Mouse (Mus musculus) forebrain, embryonic 16.5 days (tissue): ENCODE measurements around the gene Enkur. TPM values are rescaled to one million over a fixed set of nuclear protein-coding genes. Genes with fewer than 3 reads are reported as not detected.
A peak's percentile ranks its signal among the peaks of the same experiment; 100 is the strongest.
"Not testable (repeated sequence)": the region's sequence is repeated elsewhere in the genome, so short reads cannot be mapped to it uniquely, and the experiment has no call there.

ENCODE experiments used
- ATAC-seq: fragments of 200-750 bp; cut with Nextera tagmentation; 2 replicates; pipeline ENCODE4 v1.8.0; 2017; ENCODE audit warnings: mild to moderate bottlenecking, moderate library complexity
- H3K27ac ChIP-seq: fragments of 300-500 bp; sonication (generic); 2 replicates; pipeline ENCODE4 v1.5.1; 2014; ENCODE audit warnings: low read length, control low read depth
- H3K27me3 ChIP-seq: fragments of 300-500 bp; sonication (generic); replicated peaks from 2 replicates; pipeline ENCODE4 v1.6.1; 2014; ENCODE audit warnings: low read length; ENCODE audit not compliant: control insufficient read depth, insufficient read depth
- H3K36me3 ChIP-seq: fragments of 300-500 bp; sonication (generic); 2 replicates; pipeline ENCODE4 v1.6.1; 2014; ENCODE audit not compliant: control insufficient read depth, insufficient read depth
- H3K4me1 ChIP-seq: fragments of 300-500 bp; sonication (generic); replicated peaks from 2 replicates; pipeline ENCODE4 v1.6.1; 2014; ENCODE audit warnings: low read length; ENCODE audit not compliant: control insufficient read depth, insufficient read depth
- H3K4me2 ChIP-seq: fragments of 300-500 bp; sonication (generic); 2 replicates; pipeline ENCODE4 v1.6.1; 2014; ENCODE audit warnings: mild to moderate bottlenecking, low read length, control low read depth
- H3K4me3 ChIP-seq: fragments of 300-500 bp; sonication (generic); replicated peaks from 2 replicates; pipeline ENCODE4 v1.5.1; 2014; ENCODE audit warnings: mild to moderate bottlenecking, low read length, control low read depth
- H3K9ac ChIP-seq: fragments of 300-500 bp; sonication (generic); replicated peaks from 2 replicates; pipeline ENCODE4 v1.6.1; 2014; ENCODE audit warnings: low read depth, low read length, control low read depth
- H3K9me3 ChIP-seq: fragments of 300-500 bp; sonication (generic); 2 replicates; pipeline ENCODE4 v1.6.1; 2016; ENCODE audit warnings: low read length; ENCODE audit not compliant: control insufficient read depth
- WGBS: fragments of 180-500 bp; shearing (Covaris S2); extraction: QIAGEN DNeasy Blood & Tissue Kit; methylation state at CpG from one replicate; pipeline ENCODE4 v1.1.7; 2014; 5-methylcytosine and 5-hydroxymethylcytosine counted together
- polyA plus RNA-seq: library from polyadenylated mRNA; unstranded; fragments of >200 nt; fragmentation: Nextera tagmentation; extraction: Ambion mirVana; gene quantifications from 2 replicates; pipeline ENCODE4 v1.2.1, GENCODE M21; 2015

Enkur gene
- polyA plus RNA-seq, result 2.7 and 3.4 TPM in 2 replicates

DNA sequence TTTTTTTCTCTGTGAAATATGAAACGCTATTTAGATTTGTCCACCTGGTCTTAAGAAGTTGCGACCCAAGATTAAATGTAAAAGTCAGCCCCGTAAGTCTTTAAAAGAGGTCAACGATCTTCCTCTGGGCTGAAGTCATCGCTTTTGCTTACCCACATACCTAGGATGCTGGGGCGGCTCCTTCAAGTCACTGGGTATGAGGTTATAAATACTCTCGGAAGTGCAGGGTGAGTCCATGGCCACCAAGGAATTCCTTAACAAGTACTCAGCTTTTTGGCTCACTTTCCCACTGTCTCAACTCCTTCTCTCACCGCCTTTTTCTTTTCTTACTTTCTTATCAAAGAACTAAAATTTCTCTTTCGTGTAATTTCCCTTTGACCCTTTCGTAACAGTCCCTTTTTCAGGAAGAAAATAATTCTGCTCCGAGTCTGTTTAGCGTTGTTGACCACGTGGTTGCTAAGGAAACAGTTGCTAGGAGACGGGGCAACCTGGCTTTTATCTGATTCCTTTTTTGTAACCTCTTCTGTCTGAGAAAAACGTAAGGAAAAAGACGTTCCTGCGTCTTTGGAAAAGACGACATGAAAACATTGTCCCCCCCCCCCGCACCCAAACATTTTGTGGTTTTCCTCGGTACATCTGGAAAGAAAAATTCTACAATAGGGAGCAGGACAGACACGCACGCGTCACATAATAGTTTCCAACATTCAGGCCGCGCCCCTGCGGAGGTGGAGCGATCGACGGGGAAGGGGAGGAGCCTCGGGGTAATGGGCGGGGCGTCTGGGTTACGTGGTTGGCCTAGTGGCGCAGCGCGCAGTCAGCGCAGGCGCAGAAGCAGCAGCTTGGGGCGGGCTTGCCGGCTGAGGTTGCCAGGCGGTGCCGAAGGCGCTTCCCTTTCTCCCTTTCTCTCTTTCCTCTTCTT, at the start of gene Enkur, which contains the start of gene Thnsl1:
Gene Enkur, minus strand, starts transcription at position 454 of the 919 bp plus-strand sequence.
Gene Thnsl1, plus strand, starts transcription at position 813 of the 919 bp plus-strand sequence.
- 4% methylated on average over 43 of the region's 43 CpGs for WGBS
- ATAC-seq, result peak; percentile 98
- no peaks in the 10 kb centered on the region for H3K27me3 ChIP-seq

DNA sequence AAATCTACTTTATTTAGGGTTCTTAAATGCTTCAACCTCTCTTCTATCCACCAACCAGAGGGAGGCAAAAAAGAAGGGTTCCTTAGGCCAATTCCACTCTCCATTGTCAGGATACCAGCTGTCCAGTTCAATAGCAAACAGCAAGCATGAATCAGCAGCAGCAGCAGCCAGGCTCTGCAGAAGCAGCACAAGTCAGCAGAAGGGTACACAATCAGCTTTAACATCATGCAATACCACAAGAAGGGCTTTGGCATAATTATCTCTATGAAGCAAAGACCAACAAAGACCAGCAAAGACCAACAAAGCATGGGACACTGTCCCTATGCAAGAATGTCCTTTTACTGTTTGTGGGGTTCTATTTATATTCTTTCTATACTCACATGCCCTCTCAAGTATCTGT, 49.1 kb upstream of the Enkur start:
- no peak overlapping the region for H3K9ac ChIP-seq
- H3K36me3 ChIP-seq, result no peaks in the 10 kb centered on the region
- H3K4me1 ChIP-seq, result no peaks in the 10 kb centered on the region
- ATAC-seq, result no peak
- H3K27me3 ChIP-seq, result no peaks in the 10 kb centered on the region
- H3K4me3 ChIP-seq, result no peak overlapping the region
- no peaks in the 10 kb centered on the region for H3K9me3 ChIP-seq
- H3K4me2 ChIP-seq, result no peak overlapping the region
- H3K27ac ChIP-seq, result no peak overlapping the region

More for the DNA sequence above, at the start of gene Enkur, which contains the start of gene Thnsl1:
- no peaks in the 10 kb centered on the region for H3K9me3 ChIP-seq
- H3K9ac ChIP-seq, result peak within 1 kb of the TSS; percentile 68
- H3K4me1 ChIP-seq, result peaks cover 10% of the 10 kb centered on the region
- H3K4me2 ChIP-seq, result peak within 1 kb of the TSS; percentile 70
- peak within 1 kb of the TSS; percentile 88 for H3K27ac ChIP-seq
- H3K4me3 ChIP-seq, result peak within 1 kb of the TSS; percentile 68
- H3K36me3 ChIP-seq, result no peaks in the 10 kb centered on the region

DNA sequence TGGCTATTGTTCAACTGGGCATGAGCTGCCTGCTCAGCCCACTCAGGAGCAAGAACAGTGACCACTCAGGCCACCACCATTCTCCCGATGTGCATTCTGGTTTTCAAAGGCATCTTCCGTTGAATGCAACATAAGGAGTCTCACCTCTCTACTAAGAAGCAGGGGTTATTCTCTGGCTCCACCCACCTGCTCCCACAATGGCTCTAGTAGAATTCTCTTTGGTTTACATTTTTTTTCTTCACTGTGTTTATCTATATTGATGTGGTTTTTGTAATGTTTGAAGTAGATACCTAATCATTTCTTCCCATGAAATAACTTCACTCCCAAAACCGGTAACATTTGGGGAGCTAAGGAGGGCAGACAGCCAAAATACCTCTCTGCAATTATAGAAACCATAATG, 48.5 kb upstream of the Enkur start:
- H3K9ac ChIP-seq, result no peak overlapping the region
- H3K4me1 ChIP-seq, result no peaks in the 10 kb centered on the region
- no peak overlapping the region for H3K27ac ChIP-seq
- no peaks in the 10 kb centered on the region for H3K9me3 ChIP-seq
- H3K27me3 ChIP-seq, result no peaks in the 10 kb centered on the region
- no peak overlapping the region for H3K4me3 ChIP-seq
- H3K36me3 ChIP-seq, result no peaks in the 10 kb centered on the region
- H3K4me2 ChIP-seq, result no peak overlapping the region
- 69% methylated on average over 3 of the region's 3 CpGs for WGBS
- no peak for ATAC-seq

DNA sequence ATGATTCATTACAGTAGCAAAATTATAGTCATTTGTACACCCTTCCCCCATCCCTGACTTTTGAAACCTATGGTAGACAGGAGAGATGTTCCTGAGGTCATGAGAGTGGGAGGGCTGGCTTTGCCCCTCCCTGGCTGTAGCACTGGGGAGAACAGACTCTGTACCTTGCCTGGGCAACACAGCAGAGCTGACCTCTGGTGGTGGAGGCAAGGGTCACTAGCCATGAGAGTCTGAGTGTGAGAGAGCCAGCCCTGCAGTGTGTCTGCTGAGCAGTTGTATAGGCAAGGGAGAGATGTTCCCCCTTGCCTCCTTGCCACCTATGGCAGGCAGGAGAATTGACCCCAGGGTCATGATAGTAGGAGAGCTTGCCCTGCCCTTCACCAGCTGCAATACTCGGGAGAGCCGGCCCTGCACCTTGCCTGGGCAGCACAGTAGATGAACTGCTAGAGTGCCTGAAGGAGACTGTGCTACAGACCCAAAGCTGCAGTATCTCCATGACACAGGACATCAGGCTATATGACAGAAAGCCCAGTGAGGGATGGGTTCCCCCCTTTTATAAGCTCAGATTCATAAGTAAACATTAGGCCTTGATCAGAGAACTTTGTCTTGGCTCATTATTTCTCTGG, 40.4 kb upstream of the Enkur start:
- Histone ChIP-seq H3K4me2 (no peak overlapping the region), H3K9ac (no peak overlapping the region), H3K27ac (no peak overlapping the region), H3K4me3 (no peak overlapping the region), H3K4me1 (no peaks in the 10 kb centered on the region), H3K9me3 (no peaks in the 10 kb centered on the region), H3K27me3 (no peaks in the 10 kb centered on the region), H3K36me3 (no peaks in the 10 kb centered on the region)
- ATAC-seq, result no peak
- 96% methylated on average over 2 of the region's 2 CpGs for WGBS

DNA sequence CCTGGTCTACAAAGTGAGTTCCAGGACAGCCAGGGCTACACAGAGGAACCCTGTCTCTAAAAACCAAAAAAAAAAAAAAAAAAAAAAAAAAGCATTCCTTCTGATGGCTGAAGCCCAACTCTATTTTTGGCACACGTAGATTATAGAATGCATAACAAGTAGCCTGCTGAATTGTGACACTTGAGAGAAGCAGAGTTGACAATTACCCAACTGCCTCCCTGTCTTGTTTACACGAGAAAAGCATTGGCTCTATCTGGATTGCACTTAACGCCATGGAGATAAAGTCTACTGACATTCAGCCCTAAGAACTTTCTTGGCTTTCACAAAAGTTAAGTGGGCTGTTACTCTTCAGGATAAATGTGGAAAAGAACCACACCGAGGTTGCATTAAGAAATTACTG, 39.8 kb upstream of the Enkur start:
- Histone ChIP-seq H3K9ac (no peak overlapping the region), H3K4me2 (no peak overlapping the region), H3K27ac (no peak overlapping the region), H3K4me3 (no peak overlapping the region), H3K9me3 (no peaks in the 10 kb centered on the region), H3K27me3 (no peaks in the 10 kb centered on the region), H3K4me1 (no peaks in the 10 kb centered on the region), H3K36me3 (no peaks in the 10 kb centered on the region)
- 48% methylated on average over 4 of the region's 4 CpGs for WGBS
- ATAC-seq, result no peak

DNA sequence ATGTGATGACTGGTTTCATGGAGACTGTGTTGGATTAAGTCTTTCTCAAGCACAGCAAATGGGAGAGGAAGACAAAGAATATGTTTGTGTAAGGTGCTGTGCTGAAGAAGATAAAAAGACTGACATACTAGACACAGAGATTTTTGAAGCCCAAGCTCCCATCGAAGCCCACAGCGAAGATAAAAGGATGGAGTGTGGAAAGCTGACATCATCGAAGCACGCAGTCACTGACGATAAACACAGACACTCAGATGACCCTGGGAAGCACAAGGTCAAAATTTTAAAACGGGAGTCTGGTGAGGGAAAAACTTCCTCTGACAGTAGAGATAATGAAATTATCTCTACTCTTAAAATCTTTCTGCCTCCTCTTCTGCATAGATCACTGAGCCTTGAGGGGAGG, 38.9 kb upstream of the Enkur start:
- WGBS, result 89% methylated on average over 4 of the region's 6 CpGs
- not testable (repeated sequence) for H3K27ac ChIP-seq, H3K4me3 ChIP-seq, H3K4me1 ChIP-seq, ATAC-seq, H3K27me3 ChIP-seq, H3K9ac ChIP-seq, H3K36me3 ChIP-seq, H3K4me2 ChIP-seq, H3K9me3 ChIP-seq

DNA sequence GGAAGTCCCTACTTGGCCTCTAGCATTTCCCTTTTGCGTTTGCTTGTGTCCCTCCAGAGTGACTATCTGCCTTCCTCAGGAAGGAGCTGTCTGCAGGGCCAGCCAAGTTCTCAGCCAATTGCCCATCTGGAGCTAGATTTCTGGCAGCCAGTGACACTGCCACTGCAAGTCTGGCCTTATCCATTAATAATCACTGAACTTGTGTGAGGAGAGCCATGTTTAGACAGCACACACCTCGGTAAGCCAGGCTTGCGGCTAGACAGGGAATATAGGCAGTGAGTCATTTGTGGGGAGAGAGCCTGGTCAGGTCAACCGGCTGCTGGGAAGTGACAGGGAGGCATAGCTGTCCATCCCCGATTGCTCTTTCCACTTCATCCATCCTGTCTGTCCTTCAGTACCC, 31.7 kb upstream of the Enkur start:
- no peak for ATAC-seq
- Histone ChIP-seq H3K36me3 (no peaks in the 10 kb centered on the region), H3K9ac (no peak overlapping the region), H3K4me2 (no peak overlapping the region), H3K9me3 (no peaks in the 10 kb centered on the region), H3K4me1 (no peaks in the 10 kb centered on the region), H3K4me3 (no peak overlapping the region), H3K27me3 (no peaks in the 10 kb centered on the region), H3K27ac (no peak overlapping the region)
- 78% methylated on average over 5 of the region's 5 CpGs for WGBS

DNA sequence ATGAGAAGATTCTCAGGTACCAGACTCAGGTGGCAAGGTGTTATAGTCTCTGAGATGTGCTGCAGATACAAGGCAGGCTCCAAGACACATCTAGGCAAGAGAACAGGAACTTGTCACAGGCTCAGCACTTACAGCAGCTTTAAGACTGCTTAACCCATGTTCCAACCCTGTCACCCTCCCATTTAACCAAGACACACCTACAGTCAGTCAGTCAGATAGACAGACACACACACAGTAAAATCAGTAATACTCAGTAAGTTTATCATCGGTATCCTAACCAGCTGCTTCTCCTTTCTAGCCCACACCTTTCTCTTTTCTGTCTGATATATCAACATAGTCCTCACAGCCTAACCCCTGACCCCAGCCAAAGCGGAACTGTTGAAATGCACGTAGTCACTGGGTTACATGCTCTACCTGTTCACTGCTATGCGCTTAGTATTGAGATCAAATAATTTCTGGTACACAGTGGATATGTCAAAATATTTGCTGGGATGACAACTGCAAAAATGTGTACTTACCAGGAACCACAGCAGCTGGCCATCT, 30.8 kb upstream of the Enkur start:
- H3K27me3 ChIP-seq, result no peaks in the 10 kb centered on the region
- no peak overlapping the region for H3K4me2 ChIP-seq
- no peak overlapping the region for H3K9ac ChIP-seq
- WGBS, result 93% methylated on average over 4 of the region's 4 CpGs
- no peak overlapping the region for H3K27ac ChIP-seq
- H3K36me3 ChIP-seq, result no peaks in the 10 kb centered on the region
- H3K4me3 ChIP-seq, result no peak overlapping the region
- no peak for ATAC-seq
- H3K4me1 ChIP-seq, result no peaks in the 10 kb centered on the region
- no peaks in the 10 kb centered on the region for H3K9me3 ChIP-seq

DNA sequence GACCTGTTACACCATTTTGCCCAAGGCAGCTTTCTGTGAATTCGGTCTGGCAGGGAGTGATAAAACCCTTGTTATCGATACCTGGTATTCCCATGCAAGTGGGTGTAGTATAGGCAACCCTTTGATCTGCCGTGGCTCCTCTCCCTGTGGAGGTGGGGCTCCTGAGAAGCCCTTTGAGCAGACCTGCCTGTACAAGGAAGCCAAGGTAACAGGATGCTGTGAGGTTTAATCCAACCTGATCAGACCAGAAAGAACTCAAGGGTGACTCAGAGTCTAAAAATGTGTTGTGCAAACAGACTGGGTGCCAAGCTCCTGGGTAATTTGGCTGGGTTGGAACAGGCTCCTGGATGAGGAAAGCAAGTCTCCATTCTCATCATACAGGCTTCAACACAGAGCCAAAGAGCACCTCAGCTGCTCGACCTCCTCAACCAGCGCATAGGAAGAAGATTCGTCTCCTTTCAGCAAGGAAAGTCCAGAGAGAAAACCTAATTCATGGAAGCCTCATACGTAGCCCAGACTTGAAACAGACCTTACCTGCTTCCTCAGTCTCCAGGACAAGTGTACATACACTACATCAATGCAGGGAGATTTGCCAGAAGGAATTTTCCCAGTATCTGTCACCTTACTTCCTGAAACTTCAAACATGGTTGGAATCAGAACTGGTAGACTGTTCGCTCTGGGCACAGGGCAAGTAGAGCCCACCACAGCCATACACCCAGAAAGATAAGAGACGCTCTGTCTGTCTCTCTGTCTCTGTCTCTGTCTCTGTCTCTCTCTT, 29.9 kb upstream of the Enkur start:
- no peaks in the 10 kb centered on the region for H3K36me3 ChIP-seq
- no peaks in the 10 kb centered on the region for H3K27me3 ChIP-seq
- no peaks in the 10 kb centered on the region for H3K4me1 ChIP-seq
- no peak overlapping the region for H3K4me2 ChIP-seq
- H3K4me3 ChIP-seq, result no peak overlapping the region
- H3K9me3 ChIP-seq, result no peaks in the 10 kb centered on the region
- WGBS, result 85% methylated on average over 9 of the region's 9 CpGs
- no peak overlapping the region for H3K9ac ChIP-seq
- ATAC-seq, result no peak
- H3K27ac ChIP-seq, result no peak overlapping the region
